Mouse (Mus musculus): ENCODE data around the gene Ndnf. TPM values are rescaled to one million over a fixed set of nuclear protein-coding genes. Genes with fewer than 3 reads are reported as not detected.

The Ndnf gene
- 8.8 and 9.2 TPM in 2 replicates for polyA plus RNA-seq (2014; fragmentation: Nextera tagmentation; extraction: Ambion mirVana)

- peak; percentile 93 for ATAC-seq (replicated peaks; ENCODE audit: insufficient number of reproducible peaks, low FRiP score, low TSS enrichment, low read depth)
- H3K4me3 ChIP-seq (ENCODE audit: low read depth, low read length): peak within 1 kb of the TSS; percentile 55
- peak within 1 kb of the TSS; percentile 81 for H3K4me2 ChIP-seq (ENCODE audit: low read depth, low read length)
- peak within 1 kb of the TSS; percentile 71 for H3K9ac ChIP-seq (replicated peaks; ENCODE audit: low read length)
- H3K36me3 ChIP-seq (replicated peaks; ENCODE audit: control insufficient read depth, insufficient read depth, low read depth, low read length): no peaks in the 10 kb centered on the region
- DNase-seq (ENCODE audit: low spot score): peak; percentile 83
- WGBS: 1% methylated on average over 33 of the region's 45 CpGs
- H3K27ac ChIP-seq (replicated peaks; ENCODE audit: low read depth, low read length): 0 out of 2 replicates have a peak within 1 kb of the TSS, but pooled peaks have one; percentile 23
- H3K4me1 ChIP-seq (ENCODE audit: control insufficient read depth, insufficient read depth, low read length): no peaks in the 10 kb centered on the region
- peaks cover 2% of the 10 kb centered on the region; the same call in 1 of the 2 replicates for H3K27me3 ChIP-seq (ENCODE audit: control insufficient read depth, insufficient read depth, low read length)
- no peaks in the 10 kb centered on the region for H3K9me3 ChIP-seq (replicated peaks; ENCODE audit: control insufficient read depth, low read length)
These were observed at the start of gene Ndnf for GRCm38 (mm10) chr6:65671451-65671850. TSS of gene Ndnf (plus strand) at chr6:65671590.

GRCm38 (mm10) chr6:65623016-65623715, 48.2 kb upstream of the Ndnf start:
- no peaks in the 10 kb centered on the region for H3K36me3 ChIP-seq (replicated peaks; ENCODE audit: control insufficient read depth, insufficient read depth, low read depth, low read length)
- ATAC-seq (replicated peaks; ENCODE audit: insufficient number of reproducible peaks, low FRiP score, low TSS enrichment, low read depth): no peak
- WGBS: 75% methylated on average over 3 of the region's 3 CpGs
- no peak overlapping the region for H3K4me2 ChIP-seq (ENCODE audit: low read depth, low read length)
- no peak overlapping the region for H3K9ac ChIP-seq (replicated peaks; ENCODE audit: low read length)
- no peaks in the 10 kb centered on the region for H3K9me3 ChIP-seq (replicated peaks; ENCODE audit: control insufficient read depth, low read length)
- no peak for DNase-seq (ENCODE audit: low spot score)
- H3K4me1 ChIP-seq (ENCODE audit: control insufficient read depth, insufficient read depth, low read length): no peaks in the 10 kb centered on the region
- H3K27me3 ChIP-seq (ENCODE audit: control insufficient read depth, insufficient read depth, low read length): no peaks in the 10 kb centered on the region
- H3K27ac ChIP-seq (replicated peaks; ENCODE audit: low read depth, low read length): no peak overlapping the region
- no peak overlapping the region for H3K4me3 ChIP-seq (ENCODE audit: low read depth, low read length)

GRCm38 (mm10) chr6:65630578-65630977, 40.8 kb upstream of the Ndnf start:
- WGBS: 84% methylated on average over 2 of the region's 2 CpGs
- H3K36me3 ChIP-seq (replicated peaks; ENCODE audit: control insufficient read depth, insufficient read depth, low read depth, low read length): no peaks in the 10 kb centered on the region
- no peak overlapping the region for H3K9ac ChIP-seq (replicated peaks; ENCODE audit: low read length)
- DNase-seq (ENCODE audit: low spot score) (no peak), ATAC-seq (replicated peaks; ENCODE audit: insufficient number of reproducible peaks, low FRiP score, low TSS enrichment, low read depth) (no peak)
- H3K27ac ChIP-seq (replicated peaks; ENCODE audit: low read depth, low read length): no peak overlapping the region
- H3K4me2 ChIP-seq (ENCODE audit: low read depth, low read length): no peak overlapping the region
- H3K4me3 ChIP-seq (ENCODE audit: low read depth, low read length): no peak overlapping the region
- H3K27me3 ChIP-seq (ENCODE audit: control insufficient read depth, insufficient read depth, low read length): no peaks in the 10 kb centered on the region
- H3K9me3 ChIP-seq (replicated peaks; ENCODE audit: control insufficient read depth, low read length): no peaks in the 10 kb centered on the region
- H3K4me1 ChIP-seq (ENCODE audit: control insufficient read depth, insufficient read depth, low read length): no peaks in the 10 kb centered on the region

- WGBS: 81% methylated on average over 5 of the region's 5 CpGs
- DNase-seq (ENCODE audit: low spot score): no peak
These were observed 39.2 kb upstream of the Ndnf start for GRCm38 (mm10) chr6:65632184-65632583.

GRCm38 (mm10) chr6:65642431-65642830, 29.0 kb upstream of the Ndnf start:
- no peaks in the 10 kb centered on the region for H3K4me1 ChIP-seq (ENCODE audit: control insufficient read depth, insufficient read depth, low read length)
- no peaks in the 10 kb centered on the region for H3K27me3 ChIP-seq (ENCODE audit: control insufficient read depth, insufficient read depth, low read length)
- no peak overlapping the region for H3K9ac ChIP-seq (replicated peaks; ENCODE audit: low read length)
- H3K4me3 ChIP-seq (ENCODE audit: low read depth, low read length): no peak overlapping the region
- no peaks in the 10 kb centered on the region for H3K36me3 ChIP-seq (replicated peaks; ENCODE audit: control insufficient read depth, insufficient read depth, low read depth, low read length)
- no peaks in the 10 kb centered on the region for H3K9me3 ChIP-seq (replicated peaks; ENCODE audit: control insufficient read depth, low read length)
- ATAC-seq (replicated peaks; ENCODE audit: insufficient number of reproducible peaks, low FRiP score, low TSS enrichment, low read depth) (no peak), DNase-seq (ENCODE audit: low spot score) (no peak)
- H3K27ac ChIP-seq (replicated peaks; ENCODE audit: low read depth, low read length): no peak overlapping the region
- no peak overlapping the region for H3K4me2 ChIP-seq (ENCODE audit: low read depth, low read length)

More at GRCm38 (mm10) chr6:65632184-65632583, 39.2 kb upstream of the Ndnf start:
- Histone ChIP-seq H3K4me2 (ENCODE audit: low read depth, low read length) (no peak overlapping the region), H3K4me1 (ENCODE audit: control insufficient read depth, insufficient read depth, low read length) (no peaks in the 10 kb centered on the region), H3K27me3 (ENCODE audit: control insufficient read depth, insufficient read depth, low read length) (no peaks in the 10 kb centered on the region), H3K4me3 (ENCODE audit: low read depth, low read length) (no peak overlapping the region), H3K36me3 (replicated peaks; ENCODE audit: control insufficient read depth, insufficient read depth, low read depth, low read length) (no peaks in the 10 kb centered on the region), H3K9ac (replicated peaks; ENCODE audit: low read length) (no peak overlapping the region), H3K9me3 (replicated peaks; ENCODE audit: control insufficient read depth, low read length) (no peaks in the 10 kb centered on the region), H3K27ac (replicated peaks; ENCODE audit: low read depth, low read length) (no peak overlapping the region)
- no peak for ATAC-seq (replicated peaks; ENCODE audit: insufficient number of reproducible peaks, low FRiP score, low TSS enrichment, low read depth)

GRCm38 (mm10) chr6:65644110-65644509, 27.3 kb upstream of the Ndnf start:
- H3K4me2 ChIP-seq (ENCODE audit: low read depth, low read length): no peak overlapping the region
- H3K9ac ChIP-seq (replicated peaks; ENCODE audit: low read length): no peak overlapping the region
- H3K36me3 ChIP-seq (replicated peaks; ENCODE audit: control insufficient read depth, insufficient read depth, low read depth, low read length): no peaks in the 10 kb centered on the region
- H3K4me3 ChIP-seq (ENCODE audit: low read depth, low read length): no peak overlapping the region
- H3K27ac ChIP-seq (replicated peaks; ENCODE audit: low read depth, low read length): no peak overlapping the region
- no peaks in the 10 kb centered on the region for H3K4me1 ChIP-seq (ENCODE audit: control insufficient read depth, insufficient read depth, low read length)
- H3K27me3 ChIP-seq (ENCODE audit: control insufficient read depth, insufficient read depth, low read length): no peaks in the 10 kb centered on the region
- DNase-seq (ENCODE audit: low spot score) (no peak), ATAC-seq (replicated peaks; ENCODE audit: insufficient number of reproducible peaks, low FRiP score, low TSS enrichment, low read depth) (no peak)
- H3K9me3 ChIP-seq (replicated peaks; ENCODE audit: control insufficient read depth, low read length): no peaks in the 10 kb centered on the region
- 42% methylated on average over 4 of the region's 4 CpGs for WGBS

- Histone ChIP-seq H3K9me3 (replicated peaks; ENCODE audit: control insufficient read depth, low read length) (no peaks in the 10 kb centered on the region), H3K36me3 (replicated peaks; ENCODE audit: control insufficient read depth, insufficient read depth, low read depth, low read length) (no peaks in the 10 kb centered on the region), H3K4me2 (ENCODE audit: low read depth, low read length) (no peak overlapping the region), H3K4me3 (ENCODE audit: low read depth, low read length) (no peak overlapping the region), H3K27me3 (ENCODE audit: control insufficient read depth, insufficient read depth, low read length) (no peaks in the 10 kb centered on the region), H3K4me1 (ENCODE audit: control insufficient read depth, insufficient read depth, low read length) (no peaks in the 10 kb centered on the region), H3K9ac (replicated peaks; ENCODE audit: low read length) (no peak overlapping the region), H3K27ac (replicated peaks; ENCODE audit: low read depth, low read length) (no peak overlapping the region)
- 81% methylated on average over 3 of the region's 3 CpGs for WGBS
- ATAC-seq (replicated peaks; ENCODE audit: insufficient number of reproducible peaks, low FRiP score, low TSS enrichment, low read depth) (no peak), DNase-seq (ENCODE audit: low spot score) (no peak)
These were observed 25.0 kb upstream of the Ndnf start for GRCm38 (mm10) chr6:65646408-65646807.

GRCm38 (mm10) chr6:65647731-65648130, 23.7 kb upstream of the Ndnf start:
- Histone ChIP-seq H3K4me1 (ENCODE audit: control insufficient read depth, insufficient read depth, low read length) (no peaks in the 10 kb centered on the region), H3K27me3 (ENCODE audit: control insufficient read depth, insufficient read depth, low read length) (no peaks in the 10 kb centered on the region)
- ATAC-seq (replicated peaks; ENCODE audit: insufficient number of reproducible peaks, low FRiP score, low TSS enrichment, low read depth): no peak

More at GRCm38 (mm10) chr6:65647731-65648130, 23.7 kb upstream of the Ndnf start:
- no peak overlapping the region for H3K27ac ChIP-seq (replicated peaks; ENCODE audit: low read depth, low read length)
- H3K9me3 ChIP-seq (replicated peaks; ENCODE audit: control insufficient read depth, low read length): no peaks in the 10 kb centered on the region
- no peak overlapping the region for H3K9ac ChIP-seq (replicated peaks; ENCODE audit: low read length)
- H3K36me3 ChIP-seq (replicated peaks; ENCODE audit: control insufficient read depth, insufficient read depth, low read depth, low read length): no peaks in the 10 kb centered on the region
- H3K4me3 ChIP-seq (ENCODE audit: low read depth, low read length): no peak overlapping the region
- H3K4me2 ChIP-seq (ENCODE audit: low read depth, low read length): no peak overlapping the region
- no peak for DNase-seq (ENCODE audit: low spot score)
- 79% methylated on average over 6 of the region's 6 CpGs for WGBS
